Mouse (Mus musculus): ENCODE results near the gene Cyp4f39. TPM values are rescaled to one million over a fixed set of nuclear protein-coding genes. Genes with fewer than 3 reads are reported as not detected.
A peak's percentile ranks its signal among the peaks of the same experiment; 100 is the strongest.

The Cyp4f39 gene
- total and polyA plus RNA-seq, 3 experiments, result 0.64 to 0.70 (median 0.64) TPM

GRCm38 (mm10) chr17:32403417-32403816 is 49.1 kb upstream of the Cyp4f39 start, which contains the start of gene Rasal3:
Gene Rasal3 (minus strand): TSS chr17:32403583.
- in situ Hi-C loops (cut with MboI; ENCODE audit: low pct_ligation_motif_present, low pct_unique_long_range_greater_than_20kb, low sequenced_read_pairs), result no loop called here
- peak within 1 kb of the TSS; percentile 85 for H3K4me2 ChIP-seq (ENCODE audit: insufficient read depth, low read depth, poor library complexity, severe bottlenecking)

GRCm38 (mm10) chr17:32411898-32412297 is 40.6 kb upstream of the Cyp4f39 start:
- dilution Hi-C loops (cut with MboI; ENCODE audit: extremely low pct_ligation_motif_present, extremely low pct_unique_long_range_greater_than_20kb, low sequenced_read_pairs), result no loop called here

More at GRCm38 (mm10) chr17:32403417-32403816, 49.1 kb upstream of the Cyp4f39 start, which contains the start of gene Rasal3:
- Histone ChIP-seq H3K27me3 (replicated peaks) (no peaks in the 10 kb centered on the region), H3K4me3 (replicated peaks in 1 of 3; ENCODE audit: low read depth in 2 of 3, low read length in 2 of 3, poor library complexity in 1 of 3) (peak within 1 kb of the TSS; percentile 67 to 91 (median 69)), H3K9me3 (replicated peaks; ENCODE audit: low read length) (no peaks in the 10 kb centered on the region), H3K79me2 (replicated peaks; ENCODE audit: control insufficient read depth, extremely low read depth, insufficient read depth, poor library complexity, severe bottlenecking) (peaks cover 5% of the 10 kb centered on the region; the same call in 1 of the 2 replicates), H3K9ac (ENCODE audit: insufficient read depth, low read depth) (peak within 1 kb of the TSS; percentile 59), H3K4me1 (ENCODE audit: control insufficient read depth in 1 of 2, insufficient read depth in 2 of 2) (peaks cover 11 to 29% of the 10 kb centered on the region in 2 experiments), H3K36me3 (replicated peaks in 1 of 2; ENCODE audit: control insufficient read depth in 1 of 2, insufficient read depth in 1 of 2, low read length in 1 of 2) (peaks cover 8 to 22% of the 10 kb centered on the region in 2 experiments), H3K27ac (ENCODE audit: insufficient read depth, low read depth) (peak within 1 kb of the TSS; percentile 56)
- dilution Hi-C loops (cut with MboI; ENCODE audit: extremely low pct_ligation_motif_present, extremely low pct_unique_long_range_greater_than_20kb, low sequenced_read_pairs), result no loop called here
- TF ChIP-seq MAX (IDR thresholded peaks at IDR 0.05; ENCODE audit: low read length), result peak; percentile 74
- TF ChIP-seq NELFE (IDR thresholded peaks at IDR 0.05; ENCODE audit: low read depth, low read length), result 0 out of 2 replicates have a peak, but pooled peaks have one; percentile 54
- TF ChIP-seq BHLHE40 (IDR thresholded peaks at IDR 0.05; ENCODE audit: low read depth, low read length), result peak; percentile 70
- peak; percentile 53; the same call in 1 of the 2 replicates for TF ChIP-seq MAZ (IDR thresholded peaks at IDR 0.05; ENCODE audit: low read depth, low read length)
- 0 out of 2 replicates have a peak, but pooled peaks have one; percentile 25 for TF ChIP-seq MYC (IDR thresholded peaks at IDR 0.05; ENCODE audit: low read depth, low read length)
- 0 out of 2 replicates have a peak, but pooled peaks have one; percentile 17 for TF ChIP-seq TCF12 (IDR thresholded peaks at IDR 0.05; ENCODE audit: low read depth, low read length)
- TF ChIP-seq IRF4 (IDR thresholded peaks at IDR 0.05; ENCODE audit: low read depth, low read length), result peak; percentile 40; the same call in 1 of the 2 replicates
- TF ChIP-seq ELF1 (IDR thresholded peaks at IDR 0.05; ENCODE audit: low read depth, low read length), result no peak
- TF ChIP-seq USF2 (conservative IDR thresholded peaks at IDR 0.05; ENCODE audit: low read depth, low read length), result peak; percentile 71
- no peak for TF ChIP-seq SMC3 (IDR thresholded peaks at IDR 0.05; ENCODE audit: low read depth, low read length)
- no peak for TF ChIP-seq RAD21 (IDR thresholded peaks at IDR 0.05; ENCODE audit: low read depth, low read length)
- peak; percentile 84 for TF ChIP-seq USF1 (IDR thresholded peaks at IDR 0.05; ENCODE audit: low read depth, low read length)
- DNase-seq (ENCODE audit: extremely low read depth), result peak; percentile 65

More at GRCm38 (mm10) chr17:32411898-32412297, 40.6 kb upstream of the Cyp4f39 start:
- Histone ChIP-seq H3K36me3 (replicated peaks in 1 of 2; ENCODE audit: control insufficient read depth in 1 of 2, insufficient read depth in 1 of 2, low read length in 1 of 2) (peaks cover 0 to 39% of the 10 kb centered on the region in 2 experiments), H3K9me3 (replicated peaks; ENCODE audit: low read length) (no peaks in the 10 kb centered on the region), H3K27me3 (replicated peaks) (no peaks in the 10 kb centered on the region), H3K4me3 (replicated peaks in 1 of 3; ENCODE audit: low read depth in 2 of 3, low read length in 2 of 3, poor library complexity in 1 of 3) (no peak overlapping the region), H3K4me1 (ENCODE audit: control insufficient read depth in 1 of 2, insufficient read depth in 2 of 2) (peaks cover 0 to 8% of the 10 kb centered on the region in 2 experiments; a peak in 1 of 4 replicates), H3K79me2 (replicated peaks; ENCODE audit: control insufficient read depth, extremely low read depth, insufficient read depth, poor library complexity, severe bottlenecking) (no peaks in the 10 kb centered on the region), H3K27ac (ENCODE audit: insufficient read depth, low read depth) (no peak overlapping the region), H3K9ac (ENCODE audit: insufficient read depth, low read depth) (no peak overlapping the region), H3K4me2 (ENCODE audit: insufficient read depth, low read depth, poor library complexity, severe bottlenecking) (no peak overlapping the region)
- no peak for DNase-seq (ENCODE audit: extremely low read depth)
- TF ChIP-seq SIN3A (IDR thresholded peaks at IDR 0.05; ENCODE audit: low read length) (no peak), CHD1 (IDR thresholded peaks at IDR 0.05; ENCODE audit: low read depth, low read length) (no peak), CHD2 (IDR thresholded peaks at IDR 0.05; ENCODE audit: low read length) (no peak), PAX5 (IDR thresholded peaks at IDR 0.05; ENCODE audit: low read length) (no peak), ZKSCAN1 (IDR thresholded peaks at IDR 0.05; ENCODE audit: borderline replicate concordance, low read depth, low read length) (no peak), ELF1 (IDR thresholded peaks at IDR 0.05; ENCODE audit: low read depth, low read length) (no peak), USF2 (conservative IDR thresholded peaks at IDR 0.05; ENCODE audit: low read depth, low read length) (no peak), MAZ (IDR thresholded peaks at IDR 0.05; ENCODE audit: low read depth, low read length) (no peak), ZNF384 (IDR thresholded peaks at IDR 0.05; ENCODE audit: low read depth, low read length) (no peak), E2F4 (IDR thresholded peaks at IDR 0.05; ENCODE audit: insufficient replicate concordance, low read depth, low read length) (no peak), NELFE (IDR thresholded peaks at IDR 0.05; ENCODE audit: low read depth, low read length) (no peak), EP300 (IDR thresholded peaks at IDR 0.05; ENCODE audit: low read length) (no peak), JUN (IDR thresholded peaks at IDR 0.05; ENCODE audit: insufficient read depth, low read depth, low read length) (no peak), ZC3H11A (IDR thresholded peaks at IDR 0.05; ENCODE audit: low read depth, low read length) (no peak), TBP (conservative IDR thresholded peaks at IDR 0.05; ENCODE audit: low read depth, low read length) (no peak), MXI1 (IDR thresholded peaks at IDR 0.05; ENCODE audit: low read depth, low read length) (no peak), USF1 (IDR thresholded peaks at IDR 0.05; ENCODE audit: low read depth, low read length) (no peak), MAFK (IDR thresholded peaks at IDR 0.05; ENCODE audit: insufficient replicate concordance, low read length) (no peak)
- in situ Hi-C loops (cut with MboI; ENCODE audit: low pct_ligation_motif_present, low pct_unique_long_range_greater_than_20kb, low sequenced_read_pairs), result no loop called here
